ENCODE assay signal across 8 mouse cellular contexts in genomic region chr6:96116148-96116533, GRCm38 (mm10). TPM values are rescaled to one million over a fixed set of nuclear protein-coding genes. Genes with fewer than 3 reads are reported as not detected.
A peak's percentile ranks its signal among the peaks of the same experiment; 100 is the strongest.
DNase-seq lines count a peak whose midpoint lies in the region; ATAC-seq and TF ChIP-seq lines count a peak whose summit lies in the region.

No protein-coding gene starts in this region.

- no peaks in the 10 kb centered on the region; the same call in 1 of the 2 replicates for H3K27me3 ChIP-seq in heart, embryonic 10.5 days (ENCODE audit: insufficient read depth, poor library complexity, severe bottlenecking)
- peaks cover 22% of the 10 kb centered on the region; the same call in 1 of the 2 replicates for H3K27me3 ChIP-seq in E14TG2a.4 (ENCODE audit: insufficient read depth, low read length)
- no peaks in the 10 kb centered on the region for H3K27me3 ChIP-seq in forebrain, embryonic 16.5 days (replicated peaks; ENCODE audit: control insufficient read depth, insufficient read depth, low read length)
- H3K27me3 ChIP-seq in liver, embryonic 16.5 days (ENCODE audit: control insufficient read depth, insufficient read depth, low read depth, low read length), result peaks cover 4% of the 10 kb centered on the region; the same call in 1 of the 2 replicates

- H3K9me3 ChIP-seq in heart, embryonic 10.5 days, result no peaks in the 10 kb centered on the region
- H3K9me3 ChIP-seq in E14TG2a.4 (ENCODE audit: low read length), result no peaks in the 10 kb centered on the region
- H3K9me3 ChIP-seq in forebrain, embryonic 16.5 days (ENCODE audit: control insufficient read depth, low read length), result no peaks in the 10 kb centered on the region
- no peaks in the 10 kb centered on the region for H3K9me3 ChIP-seq in liver, embryonic 16.5 days (replicated peaks; ENCODE audit: control insufficient read depth, low read length)

- peak overlapping the region; percentile 97 for H3K4me2 ChIP-seq in forebrain, embryonic 16.5 days (ENCODE audit: low read length)
- H3K4me2 ChIP-seq in liver, embryonic 16.5 days (ENCODE audit: low read depth, low read length), result peak overlapping the region; percentile 69

- H3K9ac ChIP-seq in forebrain, embryonic 16.5 days (replicated peaks; ENCODE audit: low read depth, low read length), result peak overlapping the region; percentile 68
- no peak overlapping the region for H3K9ac ChIP-seq in liver, embryonic 16.5 days (ENCODE audit: low read depth, low read length)

- 18% methylated on average over 6 of the region's 6 CpGs for WGBS in heart, embryonic 10.5 days
- WGBS in forebrain, embryonic 16.5 days, result 5% methylated on average over 6 of the region's 6 CpGs
- WGBS in liver, embryonic 16.5 days (ENCODE audit: insufficient replicate concordance), result 5% methylated on average over 6 of the region's 6 CpGs

- no peaks in the 10 kb centered on the region for H3K36me3 ChIP-seq in heart, embryonic 10.5 days
- H3K36me3 ChIP-seq in E14TG2a.4 (ENCODE audit: insufficient read depth, low read length), result no peaks in the 10 kb centered on the region
- no peaks in the 10 kb centered on the region for H3K36me3 ChIP-seq in forebrain, embryonic 16.5 days (ENCODE audit: control insufficient read depth, insufficient read depth)
- no peaks in the 10 kb centered on the region for H3K36me3 ChIP-seq in liver, embryonic 16.5 days (ENCODE audit: control insufficient read depth, insufficient read depth)

- peak overlapping the region; percentile 64 for H3K4me3 ChIP-seq in heart, embryonic 10.5 days
- H3K4me3 ChIP-seq in E14TG2a.4 (replicated peaks; ENCODE audit: low read length), result peak overlapping the region; percentile 75
- H3K4me3 ChIP-seq in forebrain, embryonic 16.5 days (replicated peaks; ENCODE audit: low read length), result peak overlapping the region; percentile 61
- peak overlapping the region; percentile 52 for H3K4me3 ChIP-seq in liver, embryonic 16.5 days (ENCODE audit: low read depth, low read length)

- no peak for TF ChIP-seq CTCF in E14TG2a.4 (conservative IDR thresholded peaks at IDR 0.05; ENCODE audit: low read length)

- H3K4me1 ChIP-seq in heart, embryonic 10.5 days, result 0 out of 2 replicates have a peak, but pooled peaks cover 4% of the 10 kb centered on the region
- H3K4me1 ChIP-seq in E14TG2a.4 (replicated peaks; ENCODE audit: low read depth, low read length), result peaks cover 15% of the 10 kb centered on the region; the same call in 1 of the 2 replicates
- H3K4me1 ChIP-seq in forebrain, embryonic 16.5 days (replicated peaks; ENCODE audit: control insufficient read depth, insufficient read depth, low read length), result peaks cover 17% of the 10 kb centered on the region
- no peaks in the 10 kb centered on the region for H3K4me1 ChIP-seq in liver, embryonic 16.5 days (ENCODE audit: control insufficient read depth, low read depth, low read length)

- ATAC-seq in forebrain, embryonic 16.5 days, result peak; percentile 11; the same call in 1 of the 2 replicates
- ATAC-seq in liver, embryonic 16.5 days (ENCODE audit: low read depth), result no peak
- no peak for ATAC-seq in activated CD4-positive, CD25-positive, alpha-beta regulatory T cell, adult 4 months

- no peak for DNase-seq in heart, embryonic 10.5 days (ENCODE audit: low spot score)
- no peak for DNase-seq in heart, adult 9 months (ENCODE audit: low spot score in 2 of 2)
- no peak for DNase-seq in left cerebral cortex, adult 8-10 months (ENCODE audit: low spot score in 2 of 2)
- no peak for DNase-seq in testis, postnatal 10 days (ENCODE audit: low spot score)

- peak overlapping the region; percentile 67 for H3K27ac ChIP-seq in heart, embryonic 10.5 days
- no peak overlapping the region for H3K27ac ChIP-seq in forebrain, embryonic 16.5 days (ENCODE audit: low read length)
- no peak overlapping the region for H3K27ac ChIP-seq in liver, embryonic 16.5 days (ENCODE audit: low read length)

RNA-seq across cellular contexts. Expression of gene Fam19a1, which starts 3.2 kb away (rescaled TPM):
- polyA plus RNA-seq in heart, embryonic 10.5 days (2016; fragmentation: Nextera tagmentation; extraction: Ambion mirVana), result 0.34 and 0.79 TPM in 2 replicates
- 15.8 and 24.1 TPM in 2 replicates for polyA plus RNA-seq in forebrain, embryonic 16.5 days (2015; fragmentation: Nextera tagmentation; extraction: Ambion mirVana)
- polyA plus RNA-seq in liver, embryonic 16.5 days (2015; fragmentation: Nextera tagmentation; extraction: Ambion mirVana), result 0.20 TPM in 1 of 2 replicates, not detected in the other
- total RNA-seq in left cerebral cortex, adult 8-10 months (2022), result 10 to 100 TPM; 34.0 to 44.6 (median 39.6) TPM
- not detected for polyA plus RNA-seq in activated CD4-positive, CD25-positive, alpha-beta regulatory T cell, adult 4 months (2017; shearing (Covaris generic))

RNA-seq across cellular contexts. Expression of gene 1700123L14Rik, which starts 49.9 kb away (rescaled TPM):
- polyA plus RNA-seq in heart, embryonic 10.5 days (2016; fragmentation: Nextera tagmentation; extraction: Ambion mirVana), result not detected in 2 replicates
- polyA plus RNA-seq in forebrain, embryonic 16.5 days (2015; fragmentation: Nextera tagmentation; extraction: Ambion mirVana), result not detected in 2 replicates
- polyA plus RNA-seq in liver, embryonic 16.5 days (2015; fragmentation: Nextera tagmentation; extraction: Ambion mirVana), result not detected in 2 replicates
- total RNA-seq in left cerebral cortex, adult 8-10 months (2022), result not detected
- polyA plus RNA-seq in activated CD4-positive, CD25-positive, alpha-beta regulatory T cell, adult 4 months (2017; shearing (Covaris generic)), result not detected
